Mouse (Mus musculus): ENCODE data around the gene Gm47996. TPM values are rescaled to one million over a fixed set of nuclear protein-coding genes. Genes with fewer than 3 reads are reported as not detected.

Gene Gm47996
- polyA plus RNA-seq, 1 experiment from 2014 or later: 0.34 TPM

GRCm38 (mm10) chr1:151258090-151258954 is 48.4 kb downstream of the Gm47996 start:
- Histone ChIP-seq H3K4me2 (replicated peaks) (no peak overlapping the region), H3K4me1 (peaks cover 6% of the 10 kb centered on the region; the same call in 1 of the 2 replicates), H3K9ac (replicated peaks) (no peak overlapping the region), H3K27ac (replicated peaks) (no peak overlapping the region), H3K27me3 (no peaks in the 10 kb centered on the region), H3K4me3 (no peak overlapping the region), H3K36me3 (no peaks in the 10 kb centered on the region), H3K9me3 (no peaks in the 10 kb centered on the region)
- 67% methylated on average over 14 of the region's 14 CpGs for WGBS
- ATAC-seq (ENCODE audit: low FRiP score, low read depth): no peak

GRCm38 (mm10) chr1:151259061-151259460 is 49.1 kb downstream of the Gm47996 start:
- Histone ChIP-seq H3K27ac (replicated peaks) (no peak overlapping the region), H3K9me3 (no peaks in the 10 kb centered on the region), H3K27me3 (no peaks in the 10 kb centered on the region), H3K36me3 (no peaks in the 10 kb centered on the region), H3K4me3 (no peak overlapping the region), H3K9ac (replicated peaks) (no peak overlapping the region), H3K4me1 (peaks cover 6% of the 10 kb centered on the region; the same call in 1 of the 2 replicates), H3K4me2 (replicated peaks) (no peak overlapping the region)
- WGBS: 38% methylated on average over 8 of the region's 8 CpGs
- no peak for ATAC-seq (ENCODE audit: low FRiP score, low read depth)

Other genes starting within 250 kb of the Gm47996 start
- gene Hmcn1, start 216.7 kb upstream of the Gm47996 start, polyA plus RNA-seq (2016; fragmentation: Nextera tagmentation; extraction: Ambion mirVana): 4.4 and 6.5 TPM in 2 replicates
- 0.97 and 1.1 TPM in 2 replicates for gene Gm47985, start 27.6 kb upstream of the Gm47996 start, polyA plus RNA-seq (2016; fragmentation: Nextera tagmentation; extraction: Ambion mirVana)
- gene Gm8947, start 17.8 kb upstream of the Gm47996 start, polyA plus RNA-seq (2016; fragmentation: Nextera tagmentation; extraction: Ambion mirVana): not detected in 2 replicates
- gene Gm47995, start 11.7 kb upstream of the Gm47996 start, polyA plus RNA-seq (2016; fragmentation: Nextera tagmentation; extraction: Ambion mirVana): not detected in 2 replicates
- not detected in 2 replicates for gene 3110040M04Rik, start 6.0 kb upstream of the Gm47996 start, polyA plus RNA-seq (2016; fragmentation: Nextera tagmentation; extraction: Ambion mirVana)
- 367 and 379 TPM in 2 replicates for gene Ivns1abp, start 134.3 kb downstream of the Gm47996 start, polyA plus RNA-seq (2016; fragmentation: Nextera tagmentation; extraction: Ambion mirVana)
- 28.5 and 32.9 TPM in 2 replicates for gene Swt1, start 218.3 kb downstream of the Gm47996 start, polyA plus RNA-seq (2016; fragmentation: Nextera tagmentation; extraction: Ambion mirVana)
- gene Trmt1l, start 218.4 kb downstream of the Gm47996 start, polyA plus RNA-seq (2016; fragmentation: Nextera tagmentation; extraction: Ambion mirVana): 66.7 and 68.1 TPM in 2 replicates

Data from midbrain, embryonic 12.5 days (tissue).